Mouse (Mus musculus): ENCODE data around the gene Ascc3. TPM values are rescaled to one million over a fixed set of nuclear protein-coding genes. Genes with fewer than 3 reads are reported as not detected.

Gene Ascc3
- polyA plus RNA-seq, 1 experiment from 2014 or later = 15.3 TPM

- H3K4me3 ChIP-seq (ENCODE audit: low read length) = no peak overlapping the region
- H3K36me3 ChIP-seq (ENCODE audit: control insufficient read depth, insufficient read depth) = peaks cover 4% of the 10 kb centered on the region
- no peak overlapping the region for H3K4me2 ChIP-seq (ENCODE audit: low read depth, low read length)
- no peak for ATAC-seq (replicated peaks; ENCODE audit: extremely low read depth, insufficient read depth, low FRiP score)
- H3K27ac ChIP-seq (ENCODE audit: low read length) = no peak overlapping the region
- 86% methylated on average over 3 of the region's 3 CpGs for WGBS
- no peaks in the 10 kb centered on the region for H3K4me1 ChIP-seq (ENCODE audit: control insufficient read depth, insufficient read depth, low read length)
- no peaks in the 10 kb centered on the region for H3K9me3 ChIP-seq (replicated peaks; ENCODE audit: control insufficient read depth, low read length)
- H3K9ac ChIP-seq (ENCODE audit: low read length) = no peak overlapping the region
- H3K27me3 ChIP-seq (ENCODE audit: control insufficient read depth, insufficient read depth, low read length) = no peaks in the 10 kb centered on the region
Measured at GRCm38 (mm10) chr10:50704898-50705297, 112.4 kb downstream of the Ascc3 start.

GRCm38 (mm10) chr10:50711286-50711685 is 118.8 kb downstream of the Ascc3 start:
- no peak overlapping the region for H3K9ac ChIP-seq (ENCODE audit: low read length)
- no peaks in the 10 kb centered on the region for H3K9me3 ChIP-seq (replicated peaks; ENCODE audit: control insufficient read depth, low read length)
- no peak overlapping the region for H3K4me3 ChIP-seq (ENCODE audit: low read length)
- H3K36me3 ChIP-seq (ENCODE audit: control insufficient read depth, insufficient read depth) = peaks cover 6% of the 10 kb centered on the region
- no peak overlapping the region for H3K4me2 ChIP-seq (ENCODE audit: low read depth, low read length)
- no peak for ATAC-seq (replicated peaks; ENCODE audit: extremely low read depth, insufficient read depth, low FRiP score)
- H3K4me1 ChIP-seq (ENCODE audit: control insufficient read depth, insufficient read depth, low read length) = no peaks in the 10 kb centered on the region
- 84% methylated on average over 3 of the region's 3 CpGs for WGBS
- H3K27me3 ChIP-seq (ENCODE audit: control insufficient read depth, insufficient read depth, low read length) = no peaks in the 10 kb centered on the region
- no peak overlapping the region for H3K27ac ChIP-seq (ENCODE audit: low read length)

- Histone ChIP-seq H3K27ac (ENCODE audit: low read length) (no peak overlapping the region), H3K27me3 (ENCODE audit: control insufficient read depth, insufficient read depth, low read length) (no peaks in the 10 kb centered on the region), H3K9ac (ENCODE audit: low read length) (no peak overlapping the region), H3K4me2 (ENCODE audit: low read depth, low read length) (no peak overlapping the region), H3K4me3 (ENCODE audit: low read length) (no peak overlapping the region), H3K36me3 (ENCODE audit: control insufficient read depth, insufficient read depth) (peaks cover 8% of the 10 kb centered on the region), H3K9me3 (replicated peaks; ENCODE audit: control insufficient read depth, low read length) (no peaks in the 10 kb centered on the region), H3K4me1 (ENCODE audit: control insufficient read depth, insufficient read depth, low read length) (no peaks in the 10 kb centered on the region)
- no peak for ATAC-seq (replicated peaks; ENCODE audit: extremely low read depth, insufficient read depth, low FRiP score)
- 88% methylated on average over 1 of the region's 1 CpGs for WGBS
Measured at GRCm38 (mm10) chr10:50711765-50712164, 119.3 kb downstream of the Ascc3 start.

- peaks cover 4% of the 10 kb centered on the region; the same call in 1 of the 2 replicates for H3K36me3 ChIP-seq (ENCODE audit: control insufficient read depth, insufficient read depth)
- H3K27me3 ChIP-seq (ENCODE audit: control insufficient read depth, insufficient read depth, low read length) = no peaks in the 10 kb centered on the region
- H3K4me3 ChIP-seq (ENCODE audit: low read length) = no peak overlapping the region
- H3K4me2 ChIP-seq (ENCODE audit: low read depth, low read length) = no peak overlapping the region
- no peak overlapping the region for H3K9ac ChIP-seq (ENCODE audit: low read length)
- H3K27ac ChIP-seq (ENCODE audit: low read length) = no peak overlapping the region
- no peaks in the 10 kb centered on the region for H3K4me1 ChIP-seq (ENCODE audit: control insufficient read depth, insufficient read depth, low read length)
- no peaks in the 10 kb centered on the region for H3K9me3 ChIP-seq (replicated peaks; ENCODE audit: control insufficient read depth, low read length)
- no peak for ATAC-seq (replicated peaks; ENCODE audit: extremely low read depth, insufficient read depth, low FRiP score)
Measured at GRCm38 (mm10) chr10:50733459-50733858, 141.0 kb downstream of the Ascc3 start.

- no peak overlapping the region for H3K4me2 ChIP-seq (ENCODE audit: low read depth, low read length)
- H3K4me3 ChIP-seq (ENCODE audit: low read length) = no peak overlapping the region
- H3K4me1 ChIP-seq (ENCODE audit: control insufficient read depth, insufficient read depth, low read length) = no peaks in the 10 kb centered on the region
- ATAC-seq (replicated peaks; ENCODE audit: extremely low read depth, insufficient read depth, low FRiP score) = no peak
- H3K9me3 ChIP-seq (replicated peaks; ENCODE audit: control insufficient read depth, low read length) = no peaks in the 10 kb centered on the region
- no peaks in the 10 kb centered on the region for H3K36me3 ChIP-seq (ENCODE audit: control insufficient read depth, insufficient read depth)
- 93% methylated on average over 2 of the region's 2 CpGs for WGBS
- no peak overlapping the region for H3K9ac ChIP-seq (ENCODE audit: low read length)
- H3K27ac ChIP-seq (ENCODE audit: low read length) = no peak overlapping the region
- H3K27me3 ChIP-seq (ENCODE audit: control insufficient read depth, insufficient read depth, low read length) = no peaks in the 10 kb centered on the region
Measured at GRCm38 (mm10) chr10:50762069-50762468, 169.6 kb downstream of the Ascc3 start.

- Histone ChIP-seq H3K36me3 (ENCODE audit: control insufficient read depth, insufficient read depth) (no peaks in the 10 kb centered on the region), H3K4me3 (ENCODE audit: low read length) (no peak overlapping the region), H3K4me1 (ENCODE audit: control insufficient read depth, insufficient read depth, low read length) (no peaks in the 10 kb centered on the region), H3K27ac (ENCODE audit: low read length) (no peak overlapping the region), H3K27me3 (ENCODE audit: control insufficient read depth, insufficient read depth, low read length) (no peaks in the 10 kb centered on the region), H3K9ac (ENCODE audit: low read length) (no peak overlapping the region), H3K4me2 (ENCODE audit: low read depth, low read length) (no peak overlapping the region), H3K9me3 (replicated peaks; ENCODE audit: control insufficient read depth, low read length) (no peaks in the 10 kb centered on the region)
- no peak for ATAC-seq (replicated peaks; ENCODE audit: extremely low read depth, insufficient read depth, low FRiP score)
- 87% methylated on average over 2 of the region's 2 CpGs for WGBS
Measured at GRCm38 (mm10) chr10:50762984-50763383, 170.5 kb downstream of the Ascc3 start.

- 80% methylated on average over 7 of the region's 7 CpGs for WGBS
- Histone ChIP-seq H3K9ac (ENCODE audit: low read length) (no peak overlapping the region), H3K4me3 (ENCODE audit: low read length) (no peak overlapping the region), H3K27me3 (ENCODE audit: control insufficient read depth, insufficient read depth, low read length) (no peaks in the 10 kb centered on the region), H3K4me1 (ENCODE audit: control insufficient read depth, insufficient read depth, low read length) (no peaks in the 10 kb centered on the region), H3K27ac (ENCODE audit: low read length) (no peak overlapping the region), H3K4me2 (ENCODE audit: low read depth, low read length) (no peak overlapping the region), H3K36me3 (ENCODE audit: control insufficient read depth, insufficient read depth) (no peaks in the 10 kb centered on the region), H3K9me3 (replicated peaks; ENCODE audit: control insufficient read depth, low read length) (no peaks in the 10 kb centered on the region)
- ATAC-seq (replicated peaks; ENCODE audit: extremely low read depth, insufficient read depth, low FRiP score) = no peak
Measured at GRCm38 (mm10) chr10:50763457-50764310, 171.2 kb downstream of the Ascc3 start.

GRCm38 (mm10) chr10:50772811-50773210 is 180.3 kb downstream of the Ascc3 start:
- Histone ChIP-seq H3K4me2 (ENCODE audit: low read depth, low read length) (no peak overlapping the region), H3K9ac (ENCODE audit: low read length) (no peak overlapping the region), H3K4me3 (ENCODE audit: low read length) (no peak overlapping the region), H3K36me3 (ENCODE audit: control insufficient read depth, insufficient read depth) (no peaks in the 10 kb centered on the region), H3K9me3 (replicated peaks; ENCODE audit: control insufficient read depth, low read length) (no peaks in the 10 kb centered on the region), H3K27me3 (ENCODE audit: control insufficient read depth, insufficient read depth, low read length) (no peaks in the 10 kb centered on the region), H3K4me1 (ENCODE audit: control insufficient read depth, insufficient read depth, low read length) (no peaks in the 10 kb centered on the region), H3K27ac (ENCODE audit: low read length) (no peak overlapping the region)
- no peak for ATAC-seq (replicated peaks; ENCODE audit: extremely low read depth, insufficient read depth, low FRiP score)
- WGBS = 74% methylated on average over 2 of the region's 2 CpGs

GRCm38 (mm10) chr10:50773846-50774245 is 181.4 kb downstream of the Ascc3 start:
- no peak overlapping the region for H3K9ac ChIP-seq (ENCODE audit: low read length)
- H3K27ac ChIP-seq (ENCODE audit: low read length) = no peak overlapping the region
- H3K36me3 ChIP-seq (ENCODE audit: control insufficient read depth, insufficient read depth) = no peaks in the 10 kb centered on the region
- WGBS = 81% methylated on average over 2 of the region's 2 CpGs
- no peak overlapping the region for H3K4me3 ChIP-seq (ENCODE audit: low read length)
- H3K9me3 ChIP-seq (replicated peaks; ENCODE audit: control insufficient read depth, low read length) = no peaks in the 10 kb centered on the region
- no peaks in the 10 kb centered on the region for H3K4me1 ChIP-seq (ENCODE audit: control insufficient read depth, insufficient read depth, low read length)
- H3K4me2 ChIP-seq (ENCODE audit: low read depth, low read length) = no peak overlapping the region
- no peak for ATAC-seq (replicated peaks; ENCODE audit: extremely low read depth, insufficient read depth, low FRiP score)
- H3K27me3 ChIP-seq (ENCODE audit: control insufficient read depth, insufficient read depth, low read length) = no peaks in the 10 kb centered on the region

Data from heart, embryonic 16.5 days (tissue).